Mouse (Mus musculus) stomach, embryonic 14.5 days (tissue): ENCODE measurements at regions not wholly inside any gene's neighbourhood (a gene's known extent, or its start where the extent isn't known, plus 50 kb on each side); places are given as distances from the start of the nearest gene placed in this dataset.

Source experiments
- ATAC-seq: fragments of 200-750 bp; cut with Nextera tagmentation; 2 replicates; pipeline ENCODE4 v1.8.0; 2017; ENCODE audit warnings: low read depth, moderate TSS enrichment; ENCODE audit not compliant: insufficient number of reproducible peaks, insufficient read depth, low FRiP score
- H3K27ac ChIP-seq: fragments of 300-500 bp; sonication (generic); 2 replicates; pipeline ENCODE4 v1.5.1; 2014; ENCODE audit warnings: mild to moderate bottlenecking, low read length, moderate library complexity, mixed read lengths
- H3K27me3 ChIP-seq: fragments of 300-500 bp; sonication (generic); 2 replicates; pipeline ENCODE4 v1.6.1; 2014; ENCODE audit warnings: low read length, control low read depth, mixed read lengths; ENCODE audit not compliant: control insufficient read depth, insufficient read depth
- H3K36me3 ChIP-seq: fragments of 300-500 bp; sonication (generic); 2 replicates; pipeline ENCODE4 v1.6.1; 2014; ENCODE audit warnings: mild to moderate bottlenecking, control low read depth, low read length, moderate library complexity, mixed read lengths; ENCODE audit not compliant: control insufficient read depth, insufficient read depth
- H3K4me1 ChIP-seq: fragments of 300-500 bp; sonication (generic); 2 replicates; pipeline ENCODE4 v1.6.1; 2014; ENCODE audit warnings: low read length, control low read depth, mixed read lengths; ENCODE audit not compliant: control insufficient read depth, insufficient read depth
- H3K4me2 ChIP-seq: fragments of 300-500 bp; sonication (generic); replicated peaks from 2 replicates; pipeline ENCODE4 v1.6.1; 2014; ENCODE audit warnings: low read depth, low read length, control low read depth
- H3K4me3 ChIP-seq: fragments of 300-500 bp; sonication (generic); 2 replicates; pipeline ENCODE4 v1.5.1; 2014; ENCODE audit warnings: low read depth, low read length, control low read depth
- H3K9ac ChIP-seq: fragments of 300-500 bp; sonication (generic); replicated peaks from 2 replicates; pipeline ENCODE4 v1.6.1; 2014; ENCODE audit warnings: low read depth, mild to moderate bottlenecking, control low read depth, low read length, moderate library complexity, mixed read lengths
- H3K9me3 ChIP-seq: fragments of 300-500 bp; sonication (generic); 2 replicates; pipeline ENCODE4 v1.6.1; 2016; ENCODE audit warnings: low read depth, low read length, control low read depth; ENCODE audit not compliant: control insufficient read depth
- WGBS: fragments of 180-500 bp; shearing (Covaris S2); extraction: QIAGEN DNeasy Blood & Tissue Kit; methylation state at CpG from one replicate; pipeline ENCODE4 v1.1.7; 2014; 5-methylcytosine and 5-hydroxymethylcytosine counted together

DNA sequence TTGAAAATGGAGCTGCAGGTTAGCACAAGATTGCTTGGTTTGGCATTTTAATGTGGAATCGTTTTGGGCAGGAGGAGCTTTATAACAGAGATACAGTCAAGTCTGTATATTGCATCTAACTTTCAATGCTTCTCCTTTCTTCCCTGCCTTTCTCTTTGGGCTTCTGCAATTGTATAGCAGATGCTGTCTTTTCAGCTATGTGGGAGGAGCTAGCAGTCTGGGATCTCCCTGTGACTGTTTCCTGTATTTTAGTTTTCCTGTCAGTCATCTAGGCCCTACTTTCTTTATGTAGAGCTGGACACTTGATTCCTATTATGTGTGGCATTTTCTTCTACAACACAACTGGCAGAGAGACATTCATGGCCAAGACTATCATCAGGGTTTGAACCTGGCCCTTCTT is 313.5 kb downstream of the Bcl11a start:
- Histone ChIP-seq H3K9ac (no peak overlapping the region), H3K36me3 (no peaks in the 10 kb centered on the region), H3K4me3 (no peak overlapping the region), H3K27ac (no peak overlapping the region), H3K4me1 (no peaks in the 10 kb centered on the region), H3K4me2 (no peak overlapping the region), H3K27me3 (no peaks in the 10 kb centered on the region), H3K9me3 (no peaks in the 10 kb centered on the region)
- ATAC-seq = no peak
- 56% methylated on average over 1 of the region's 1 CpGs for WGBS

DNA sequence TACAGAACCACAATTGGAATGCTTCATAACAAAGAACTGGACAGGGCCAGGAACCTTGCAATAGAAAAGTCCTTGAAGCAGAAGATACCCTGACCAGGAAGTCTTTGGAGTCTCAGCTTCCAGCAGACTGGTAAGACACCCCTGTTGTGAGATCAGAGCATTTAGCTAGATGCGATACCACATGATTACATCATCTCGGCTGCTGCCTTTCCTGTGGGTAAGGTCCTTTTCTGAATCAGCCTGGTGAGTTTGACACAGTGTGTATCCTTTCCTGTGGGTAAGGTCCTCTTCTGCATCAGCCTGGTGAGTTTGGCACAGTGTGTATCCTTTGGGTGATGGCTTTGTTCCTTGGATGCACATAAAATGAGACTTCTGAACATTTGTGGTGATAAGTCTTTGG is 317.6 kb downstream of the Bcl11a start:
- Histone ChIP-seq H3K36me3 (no peaks in the 10 kb centered on the region), H3K9ac (no peak overlapping the region), H3K4me1 (no peaks in the 10 kb centered on the region), H3K27me3 (no peaks in the 10 kb centered on the region), H3K4me3 (no peak overlapping the region), H3K4me2 (no peak overlapping the region), H3K27ac (no peak overlapping the region), H3K9me3 (no peaks in the 10 kb centered on the region)
- no peak for ATAC-seq
- WGBS = 89% methylated on average over 2 of the region's 2 CpGs

DNA sequence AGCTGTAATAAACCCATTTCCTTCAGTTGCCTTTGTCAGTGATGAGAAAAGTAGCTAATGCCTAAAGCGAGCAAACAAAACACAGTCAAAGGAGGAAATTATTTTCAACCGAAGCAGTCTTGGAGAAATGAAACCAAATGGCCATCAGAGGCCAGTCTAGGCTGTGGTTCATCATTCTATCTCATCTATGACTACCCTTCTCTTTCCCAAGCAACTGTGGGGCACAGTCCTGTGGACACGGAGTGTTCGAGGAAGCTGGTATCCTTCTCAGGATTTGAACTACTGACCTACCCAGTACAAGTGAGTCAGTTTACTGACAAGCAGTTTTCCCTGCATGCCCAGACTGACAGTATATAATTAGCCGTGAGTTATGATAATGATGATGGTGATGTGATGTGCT is 319.1 kb downstream of the Bcl11a start:
- no peaks in the 10 kb centered on the region for H3K4me1 ChIP-seq
- no peaks in the 10 kb centered on the region for H3K27me3 ChIP-seq
- no peak overlapping the region for H3K4me3 ChIP-seq
- H3K36me3 ChIP-seq = no peaks in the 10 kb centered on the region
- no peak overlapping the region for H3K4me2 ChIP-seq
- ATAC-seq = no peak
- 85% methylated on average over 5 of the region's 5 CpGs for WGBS
- H3K27ac ChIP-seq = no peak overlapping the region
- H3K9me3 ChIP-seq = no peaks in the 10 kb centered on the region
- H3K9ac ChIP-seq = no peak overlapping the region

DNA sequence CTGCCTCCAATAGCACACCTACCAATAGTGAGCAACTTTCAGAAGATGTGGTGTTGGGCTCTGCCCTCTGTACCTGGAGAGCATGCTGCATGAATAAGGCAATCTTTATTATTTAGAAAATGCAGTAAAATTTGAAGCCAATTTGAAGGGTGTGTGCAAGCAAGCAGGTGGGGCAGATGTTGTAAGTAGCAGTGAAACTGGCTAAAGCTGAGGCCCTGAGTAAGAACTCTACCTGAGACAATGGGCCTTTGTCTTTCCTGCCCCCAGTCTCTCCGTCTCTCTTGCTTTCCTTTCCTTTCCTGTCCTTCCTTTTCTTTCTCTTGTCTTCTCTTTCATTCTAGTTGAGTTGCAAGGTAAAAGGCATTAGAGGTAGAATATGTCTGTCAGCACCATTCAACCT is 319.9 kb downstream of the Bcl11a start:
- Histone ChIP-seq H3K27ac (no peak overlapping the region), H3K4me3 (no peak overlapping the region), H3K4me2 (no peak overlapping the region), H3K36me3 (no peaks in the 10 kb centered on the region), H3K27me3 (no peaks in the 10 kb centered on the region), H3K9me3 (no peaks in the 10 kb centered on the region), H3K4me1 (no peaks in the 10 kb centered on the region), H3K9ac (no peak overlapping the region)
- WGBS = 56% methylated on average over 1 of the region's 1 CpGs
- no peak for ATAC-seq

DNA sequence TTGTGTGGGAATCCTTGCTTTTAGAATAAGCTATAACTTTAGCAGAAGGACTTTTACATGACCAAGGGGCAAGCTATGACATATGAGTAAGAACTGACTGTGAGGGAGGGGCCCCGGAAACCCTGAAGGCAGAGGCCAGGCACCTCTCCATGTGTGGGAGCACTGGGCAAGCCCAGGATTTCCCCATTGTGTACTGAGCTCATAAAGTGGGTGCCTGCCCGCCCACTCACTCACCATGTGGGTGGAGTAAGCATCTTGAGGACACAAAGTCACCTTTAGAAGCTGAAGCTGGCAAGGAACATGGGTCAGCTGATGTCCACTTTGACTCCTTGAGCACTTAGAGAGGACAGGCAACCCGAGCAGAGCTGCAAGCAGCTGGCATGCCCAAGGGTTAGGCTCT is 323.3 kb downstream of the Bcl11a start:
- H3K27ac ChIP-seq = no peak overlapping the region
- H3K4me1 ChIP-seq = no peaks in the 10 kb centered on the region
- no peak for ATAC-seq
- no peak overlapping the region for H3K4me2 ChIP-seq
- H3K27me3 ChIP-seq = no peaks in the 10 kb centered on the region
- 82% methylated on average over 3 of the region's 3 CpGs for WGBS
- no peak overlapping the region for H3K4me3 ChIP-seq
- H3K36me3 ChIP-seq = no peaks in the 10 kb centered on the region
- no peak overlapping the region for H3K9ac ChIP-seq
- H3K9me3 ChIP-seq = no peaks in the 10 kb centered on the region

DNA sequence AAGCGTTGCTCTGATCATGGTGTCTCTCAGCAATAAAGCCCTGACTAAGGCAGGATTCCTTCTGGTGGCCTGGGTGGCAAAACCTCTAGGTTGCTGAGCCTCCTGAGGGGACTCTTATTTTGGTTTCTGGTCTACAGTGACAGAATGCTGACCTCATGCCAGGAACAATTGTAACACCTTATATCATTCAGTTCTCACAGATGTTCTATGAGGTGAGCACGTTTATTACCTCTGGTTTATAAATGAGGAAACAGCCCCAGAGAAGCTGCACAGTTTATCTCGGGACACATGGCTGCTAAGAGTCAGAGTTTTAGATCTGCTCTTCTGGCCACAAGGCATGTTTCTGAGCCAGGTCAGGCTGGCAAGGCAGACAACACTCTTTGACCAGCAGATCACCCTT is 324.3 kb downstream of the Bcl11a start:
- no peak overlapping the region for H3K9ac ChIP-seq
- H3K4me3 ChIP-seq = no peak overlapping the region
- no peak overlapping the region for H3K4me2 ChIP-seq
- H3K36me3 ChIP-seq = no peaks in the 10 kb centered on the region
- no peaks in the 10 kb centered on the region for H3K9me3 ChIP-seq
- H3K4me1 ChIP-seq = no peaks in the 10 kb centered on the region
- WGBS = 39% methylated on average over 3 of the region's 3 CpGs
- ATAC-seq = no peak
- H3K27ac ChIP-seq = no peak overlapping the region
- no peaks in the 10 kb centered on the region for H3K27me3 ChIP-seq

DNA sequence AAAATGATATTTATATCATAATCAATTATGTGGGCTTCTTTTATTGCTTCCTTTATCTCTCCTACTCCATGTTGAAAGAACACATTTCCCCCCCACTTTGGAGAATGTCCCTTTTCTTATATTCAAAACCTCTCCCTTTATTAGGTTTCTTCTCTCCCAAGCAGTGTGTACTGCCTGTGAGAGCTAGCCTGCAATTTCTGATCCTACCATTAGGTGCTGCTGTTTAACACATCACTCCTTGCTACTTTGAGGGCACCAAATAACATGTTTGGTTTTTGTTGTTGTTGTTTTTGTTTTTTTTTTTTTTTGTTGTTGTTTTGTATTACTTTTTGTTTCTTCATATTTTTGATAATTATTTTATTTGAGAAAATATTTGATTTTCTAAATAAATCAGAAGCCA is 336.9 kb downstream of the Bcl11a start:
- Histone ChIP-seq H3K9me3 (no peaks in the 10 kb centered on the region), H3K27me3 (no peaks in the 10 kb centered on the region), H3K27ac (no peak overlapping the region), H3K4me1 (no peaks in the 10 kb centered on the region), H3K4me2 (no peak overlapping the region), H3K9ac (no peak overlapping the region), H3K36me3 (no peaks in the 10 kb centered on the region), H3K4me3 (no peak overlapping the region)
- no peak for ATAC-seq

DNA sequence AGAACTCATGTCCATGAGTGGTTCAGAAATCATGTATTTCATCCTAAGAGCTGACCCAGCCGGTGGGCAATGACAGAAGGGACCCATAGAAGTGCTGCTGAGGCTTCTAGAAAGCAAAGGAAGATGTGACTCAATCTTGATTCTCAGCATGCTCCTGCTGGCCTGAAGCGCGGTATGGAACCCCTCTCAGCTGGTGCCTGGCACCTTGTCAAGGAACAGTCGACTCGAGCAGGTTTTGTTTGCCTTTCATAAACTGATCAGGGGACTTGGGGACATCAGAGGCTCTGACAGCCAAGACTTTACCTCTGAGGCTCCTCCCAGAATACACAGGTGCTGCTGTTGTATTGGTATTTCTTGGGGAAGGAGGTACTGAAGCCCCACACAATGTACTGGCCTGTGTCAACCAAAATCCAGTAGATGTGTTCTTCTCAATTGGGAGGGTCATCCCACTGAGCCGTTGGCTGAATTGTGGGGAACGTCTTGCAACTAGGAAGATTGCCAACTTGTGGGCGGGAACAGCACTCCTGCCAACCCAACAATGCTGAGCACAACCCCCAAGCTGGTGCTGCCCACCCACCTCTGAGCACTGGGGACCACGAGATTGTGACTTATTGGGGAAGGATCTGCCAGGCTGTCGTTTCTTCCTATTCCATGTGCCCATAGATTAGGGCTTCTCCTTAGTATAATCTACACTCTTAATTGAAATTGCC is 344.4 kb downstream of the Bcl11a start:
- no peaks in the 10 kb centered on the region for H3K4me1 ChIP-seq
- H3K27me3 ChIP-seq = no peaks in the 10 kb centered on the region
- H3K36me3 ChIP-seq = no peaks in the 10 kb centered on the region
- no peak overlapping the region for H3K4me2 ChIP-seq
- no peak overlapping the region for H3K4me3 ChIP-seq
- no peak overlapping the region for H3K9ac ChIP-seq
- H3K9me3 ChIP-seq = no peaks in the 10 kb centered on the region
- H3K27ac ChIP-seq = no peak overlapping the region
- 84% methylated on average over 10 of the region's 10 CpGs for WGBS
- no peak for ATAC-seq

DNA sequence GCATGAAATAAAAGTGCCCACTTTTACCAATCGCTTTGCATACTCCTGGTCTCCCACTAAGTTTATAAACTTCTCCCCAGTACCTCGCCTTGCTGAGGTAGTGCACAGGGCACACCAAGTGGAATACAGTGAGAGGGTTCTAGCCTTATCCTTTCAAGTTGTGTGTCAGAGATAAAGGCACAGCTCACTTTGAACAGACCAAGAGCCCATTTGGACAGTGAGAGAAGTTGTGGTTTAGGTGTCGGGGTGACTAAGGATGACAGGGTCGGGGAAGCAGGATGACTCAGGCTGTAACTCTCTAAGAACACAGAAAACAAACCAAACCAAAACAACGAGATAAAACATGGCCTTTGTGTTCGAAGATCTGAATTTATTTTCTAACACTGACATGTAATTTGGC is 345.4 kb downstream of the Bcl11a start:
- Histone ChIP-seq H3K9me3 (no peaks in the 10 kb centered on the region), H3K4me2 (no peak overlapping the region), H3K27me3 (no peaks in the 10 kb centered on the region), H3K27ac (no peak overlapping the region), H3K36me3 (no peaks in the 10 kb centered on the region), H3K4me3 (no peak overlapping the region), H3K4me1 (no peaks in the 10 kb centered on the region), H3K9ac (no peak overlapping the region)
- WGBS = 83% methylated on average over 6 of the region's 6 CpGs
- ATAC-seq = no peak
